Mouse (Mus musculus): ENCODE data around the gene Cmtm7. TPM values are rescaled to one million over a fixed set of nuclear protein-coding genes. Genes with fewer than 3 reads are reported as not detected.
A peak's percentile ranks its signal among the peaks of the same experiment; 100 is the strongest.
"Not testable (repeated sequence)": the region's sequence is repeated elsewhere in the genome, so short reads cannot be mapped to it uniquely, and the experiment has no call there.

Gene Cmtm7
- polyA plus RNA-seq, 1 experiment from 2014 or later = 25.6 TPM

GRCm38 (mm10) chr9:114729911-114730805, 51.5 kb downstream of the Cmtm7 start:
- 43% methylated on average over 29 of the region's 30 CpGs for WGBS
- Histone ChIP-seq H3K4me3 (ENCODE audit: low read depth, low read length) (peak overlapping the region; percentile 72; the same call in 1 of the 2 replicates), H3K27me3 (replicated peaks; ENCODE audit: control insufficient read depth, insufficient read depth, low read length) (no peaks in the 10 kb centered on the region), H3K27ac (ENCODE audit: low read depth, low read length) (no peak overlapping the region), H3K4me2 (ENCODE audit: low read length) (peak overlapping the region; percentile 68; the same call in 1 of the 2 replicates), H3K9me3 (replicated peaks; ENCODE audit: control insufficient read depth, low read length) (no peaks in the 10 kb centered on the region), H3K9ac (ENCODE audit: low read length) (no peak overlapping the region), H3K4me1 (ENCODE audit: control insufficient read depth, insufficient read depth, low read length) (peaks cover 14% of the 10 kb centered on the region), H3K36me3 (ENCODE audit: control insufficient read depth, insufficient read depth, low read length) (peaks cover 4% of the 10 kb centered on the region; the same call in 1 of the 2 replicates)
- ATAC-seq (0 out of 2 replicates have a peak, but pooled peaks have one; percentile 1), DNase-seq (ENCODE audit: low spot score) (no peak)

GRCm38 (mm10) chr9:114728432-114728831, 53.2 kb downstream of the Cmtm7 start:
- not testable (repeated sequence) for ATAC-seq; H3K27me3 ChIP-seq (replicated peaks; ENCODE audit: control insufficient read depth, insufficient read depth, low read length)
- 60% methylated on average over 2 of the region's 2 CpGs for WGBS

GRCm38 (mm10) chr9:114727315-114727714, 54.3 kb downstream of the Cmtm7 start:
- Histone ChIP-seq H3K9me3 (replicated peaks; ENCODE audit: control insufficient read depth, low read length) (no peaks in the 10 kb centered on the region), H3K27ac (ENCODE audit: low read depth, low read length) (no peak overlapping the region), H3K27me3 (replicated peaks; ENCODE audit: control insufficient read depth, insufficient read depth, low read length) (no peaks in the 10 kb centered on the region), H3K36me3 (ENCODE audit: control insufficient read depth, insufficient read depth, low read length) (peaks cover 31% of the 10 kb centered on the region), H3K4me1 (ENCODE audit: control insufficient read depth, insufficient read depth, low read length) (peaks cover 8% of the 10 kb centered on the region), H3K9ac (ENCODE audit: low read length) (no peak overlapping the region), H3K4me2 (ENCODE audit: low read length) (no peak overlapping the region), H3K4me3 (ENCODE audit: low read depth, low read length) (no peak overlapping the region)
- no peak for ATAC-seq
- 7% methylated on average over 3 of the region's 3 CpGs for WGBS
- DNase-seq (ENCODE audit: low spot score) = peak; percentile 70

More at GRCm38 (mm10) chr9:114728432-114728831, 53.2 kb downstream of the Cmtm7 start:
- H3K9ac ChIP-seq (ENCODE audit: low read length); H3K9me3 ChIP-seq (replicated peaks; ENCODE audit: control insufficient read depth, low read length); H3K27ac ChIP-seq (ENCODE audit: low read depth, low read length); DNase-seq (ENCODE audit: low spot score); H3K4me3 ChIP-seq (ENCODE audit: low read depth, low read length); H3K4me2 ChIP-seq (ENCODE audit: low read length): not testable (repeated sequence)
- Histone ChIP-seq H3K36me3 (ENCODE audit: control insufficient read depth, insufficient read depth, low read length) (peaks cover 20% of the 10 kb centered on the region), H3K4me1 (ENCODE audit: control insufficient read depth, insufficient read depth, low read length) (peaks cover 14% of the 10 kb centered on the region)

GRCm38 (mm10) chr9:114716677-114717331, 64.9 kb downstream of the Cmtm7 start:
- Histone ChIP-seq H3K27me3 (replicated peaks; ENCODE audit: control insufficient read depth, insufficient read depth, low read length) (no peaks in the 10 kb centered on the region), H3K9me3 (replicated peaks; ENCODE audit: control insufficient read depth, low read length) (no peaks in the 10 kb centered on the region), H3K4me2 (ENCODE audit: low read length) (no peak overlapping the region), H3K4me3 (ENCODE audit: low read depth, low read length) (no peak overlapping the region), H3K36me3 (ENCODE audit: control insufficient read depth, insufficient read depth, low read length) (peaks cover 92% of the 10 kb centered on the region), H3K4me1 (ENCODE audit: control insufficient read depth, insufficient read depth, low read length) (no peaks in the 10 kb centered on the region), H3K9ac (ENCODE audit: low read length) (no peak overlapping the region), H3K27ac (ENCODE audit: low read depth, low read length) (no peak overlapping the region)
- 88% methylated on average over 18 of the region's 18 CpGs for WGBS
- DNase-seq (ENCODE audit: low spot score) (no peak), ATAC-seq (no peak)

GRCm38 (mm10) chr9:114713481-114713880, 68.2 kb downstream of the Cmtm7 start:
- Histone ChIP-seq H3K36me3 (ENCODE audit: control insufficient read depth, insufficient read depth, low read length) (peaks cover 95% of the 10 kb centered on the region), H3K27ac (ENCODE audit: low read depth, low read length) (no peak overlapping the region), H3K4me2 (ENCODE audit: low read length) (no peak overlapping the region), H3K4me3 (ENCODE audit: low read depth, low read length) (no peak overlapping the region), H3K9ac (ENCODE audit: low read length) (no peak overlapping the region), H3K27me3 (replicated peaks; ENCODE audit: control insufficient read depth, insufficient read depth, low read length) (no peaks in the 10 kb centered on the region), H3K9me3 (replicated peaks; ENCODE audit: control insufficient read depth, low read length) (no peaks in the 10 kb centered on the region), H3K4me1 (ENCODE audit: control insufficient read depth, insufficient read depth, low read length) (no peaks in the 10 kb centered on the region)
- DNase-seq (ENCODE audit: low spot score) = no peak
- no peak for ATAC-seq
- 93% methylated on average over 7 of the region's 7 CpGs for WGBS

GRCm38 (mm10) chr9:114710345-114710744, 71.3 kb downstream of the Cmtm7 start:
- H3K4me2 ChIP-seq (ENCODE audit: low read length) = no peak overlapping the region
- WGBS = 80% methylated on average over 7 of the region's 7 CpGs
- no peak overlapping the region for H3K4me3 ChIP-seq (ENCODE audit: low read depth, low read length)
- no peak overlapping the region for H3K9ac ChIP-seq (ENCODE audit: low read length)
- H3K9me3 ChIP-seq (replicated peaks; ENCODE audit: control insufficient read depth, low read length) = no peaks in the 10 kb centered on the region
- H3K36me3 ChIP-seq (ENCODE audit: control insufficient read depth, insufficient read depth, low read length) = peaks cover 88% of the 10 kb centered on the region
- ATAC-seq (no peak), DNase-seq (ENCODE audit: low spot score) (peak; percentile 55)
- no peaks in the 10 kb centered on the region for H3K27me3 ChIP-seq (replicated peaks; ENCODE audit: control insufficient read depth, insufficient read depth, low read length)
- H3K27ac ChIP-seq (ENCODE audit: low read depth, low read length) = no peak overlapping the region
- H3K4me1 ChIP-seq (ENCODE audit: control insufficient read depth, insufficient read depth, low read length) = no peaks in the 10 kb centered on the region

- Histone ChIP-seq H3K36me3 (ENCODE audit: control insufficient read depth, insufficient read depth, low read length) (peaks cover 68% of the 10 kb centered on the region), H3K4me2 (ENCODE audit: low read length) (no peak overlapping the region), H3K27ac (ENCODE audit: low read depth, low read length) (no peak overlapping the region), H3K4me3 (ENCODE audit: low read depth, low read length) (no peak overlapping the region), H3K4me1 (ENCODE audit: control insufficient read depth, insufficient read depth, low read length) (no peaks in the 10 kb centered on the region), H3K27me3 (replicated peaks; ENCODE audit: control insufficient read depth, insufficient read depth, low read length) (no peaks in the 10 kb centered on the region), H3K9ac (ENCODE audit: low read length) (no peak overlapping the region), H3K9me3 (replicated peaks; ENCODE audit: control insufficient read depth, low read length) (no peaks in the 10 kb centered on the region)
- WGBS = 96% methylated on average over 4 of the region's 4 CpGs
- ATAC-seq = no peak
- no peak for DNase-seq (ENCODE audit: low spot score)
Measured at GRCm38 (mm10) chr9:114707805-114708204, 73.9 kb downstream of the Cmtm7 start.

All from forebrain, embryonic 14.5 days (tissue).